10 mouse cellular contexts compared by ENCODE assay signal in the genomic region with DNA sequence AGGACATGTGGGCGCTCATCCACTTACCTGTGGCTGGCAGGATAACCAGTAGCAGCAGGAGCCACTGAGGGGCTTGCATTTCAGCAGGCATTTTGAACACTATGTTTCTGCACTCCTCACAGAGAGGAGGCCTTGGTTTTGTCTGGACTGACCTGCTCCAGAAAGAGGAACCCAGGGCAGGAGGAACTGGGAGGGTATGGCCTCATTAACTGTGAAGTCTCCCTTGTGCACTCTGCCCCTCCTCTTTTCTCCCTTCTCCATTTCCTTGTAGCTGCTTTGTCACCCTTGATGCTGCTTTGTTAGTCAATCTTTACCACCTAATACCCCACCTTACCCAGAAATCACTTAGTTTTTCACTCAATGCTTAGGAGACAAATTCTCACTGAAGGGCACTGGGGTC. TPM values are rescaled to one million over a fixed set of nuclear protein-coding genes. Genes with fewer than 3 reads are reported as not detected.
DNase-seq lines count a peak whose midpoint lies in the region; ATAC-seq and TF ChIP-seq lines count a peak whose summit lies in the region.
"Had no signal": no experiment of that assay in that cellular context is flagged by ENCODE, and none has a peak within 500 bp of the region (broad histone marks: within the 10 kb centered on the region; RNA-seq: fewer than 3 reads in every experiment).

Cfp (minus strand) TSS at position 192 of the 400 bp plus-strand sequence.

- no peak within 1 kb of the TSS for H3K27ac ChIP-seq in heart, adult 2 months
- no peak within 1 kb of the TSS for H3K27ac ChIP-seq in thymus, adult 2 months (ENCODE audit: control insufficient read depth, insufficient read depth, low read length)
- H3K27ac ChIP-seq in liver, embryonic 11.5 days (ENCODE audit: low read depth, low read length), result no peak within 1 kb of the TSS
- H3K27ac ChIP-seq in midbrain, embryonic 16.5 days (ENCODE audit: low read length), result no peak within 1 kb of the TSS
- H3K27ac ChIP-seq in neural tube, embryonic 15.5 days (replicated peaks), result no peak within 1 kb of the TSS
- H3K27ac ChIP-seq: heart, embryonic 13.5 days; kidney, embryonic 15.5 days had no signal

- H3K36me3 ChIP-seq in heart, adult 2 months (ENCODE audit: control insufficient read depth, insufficient read depth, low read length), result no peaks in the 10 kb centered on the region
- peaks cover 3% of the 10 kb centered on the region; the same call in 1 of the 2 replicates for H3K36me3 ChIP-seq in thymus, adult 2 months (ENCODE audit: control insufficient read depth, insufficient read depth, low read length)
- no peaks in the 10 kb centered on the region for H3K36me3 ChIP-seq in liver, embryonic 11.5 days (ENCODE audit: control insufficient read depth, insufficient read depth, low read length)
- H3K36me3 ChIP-seq in splenic B cell, adult 2 months (ENCODE audit: control insufficient read depth, insufficient read depth, low read length, poor library complexity, severe bottlenecking), result no peaks in the 10 kb centered on the region
- H3K36me3 ChIP-seq in midbrain, embryonic 16.5 days (ENCODE audit: control insufficient read depth, insufficient read depth, low read length), result peaks cover 11% of the 10 kb centered on the region
- H3K36me3 ChIP-seq in neural tube, embryonic 15.5 days, result peaks cover 16% of the 10 kb centered on the region

- no peak within 1 kb of the TSS for H3K9ac ChIP-seq in heart, adult 2 months (ENCODE audit: low read depth, low read length)
- H3K9ac ChIP-seq in liver, embryonic 11.5 days (ENCODE audit: low read depth, low read length), result no peak within 1 kb of the TSS
- H3K9ac ChIP-seq in midbrain, embryonic 16.5 days (ENCODE audit: low read depth, low read length), result no peak within 1 kb of the TSS
- H3K9ac ChIP-seq in neural tube, embryonic 15.5 days (replicated peaks), result no peak within 1 kb of the TSS
- H3K9ac ChIP-seq: heart, embryonic 13.5 days; kidney, embryonic 15.5 days had no signal

- no peak within 1 kb of the TSS for H3K4me3 ChIP-seq in heart, adult 2 months
- no peak within 1 kb of the TSS for H3K4me3 ChIP-seq in thymus, adult 2 months (ENCODE audit: control insufficient read depth, insufficient read depth, low read length)
- no peak within 1 kb of the TSS for H3K4me3 ChIP-seq in liver, embryonic 11.5 days (ENCODE audit: low read depth, low read length)
- H3K4me3 ChIP-seq in midbrain, embryonic 16.5 days (ENCODE audit: low read depth, low read length), result no peak within 1 kb of the TSS
- H3K4me3 ChIP-seq in neural tube, embryonic 15.5 days (replicated peaks), result no peak within 1 kb of the TSS
- H3K4me3 ChIP-seq: heart, embryonic 13.5 days; kidney, embryonic 15.5 days had no signal

- ATAC-seq in liver, embryonic 11.5 days (replicated peaks; ENCODE audit: low FRiP score), result no peak
- no peak for ATAC-seq in midbrain, embryonic 16.5 days
- no peak for ATAC-seq in neural tube, embryonic 15.5 days (ENCODE audit: low FRiP score)

- 81% methylated on average over 1 of the region's 1 CpGs for WGBS in heart, adult 2 months
- WGBS in thymus, adult 2 months, result 76% methylated on average over 1 of the region's 1 CpGs
- WGBS in liver, embryonic 11.5 days, result 60% methylated on average over 1 of the region's 1 CpGs
- 85% methylated on average over 1 of the region's 1 CpGs for WGBS in midbrain, embryonic 16.5 days
- 82% methylated on average over 1 of the region's 1 CpGs for WGBS in neural tube, embryonic 15.5 days

- no peaks in the 10 kb centered on the region for H3K79me2 ChIP-seq in heart, adult 2 months (replicated peaks; ENCODE audit: control insufficient read depth, insufficient read depth, low read length)

- intact Hi-C loops in heart, adult 2 months (cut with DNase I), result no loop called here

- no peak within 1 kb of the TSS for H3K4me2 ChIP-seq in liver, embryonic 11.5 days
- H3K4me2 ChIP-seq in midbrain, embryonic 16.5 days (ENCODE audit: low read length), result no peak within 1 kb of the TSS
- no peak within 1 kb of the TSS for H3K4me2 ChIP-seq in neural tube, embryonic 15.5 days
- H3K4me2 ChIP-seq: heart, embryonic 13.5 days; kidney, embryonic 15.5 days had no signal

- H3K27me3 ChIP-seq in heart, adult 2 months (ENCODE audit: control insufficient read depth, insufficient read depth, low read length), result no peaks in the 10 kb centered on the region
- H3K27me3 ChIP-seq in thymus, adult 2 months (ENCODE audit: control insufficient read depth, insufficient read depth, low read length), result no peaks in the 10 kb centered on the region
- no peaks in the 10 kb centered on the region for H3K27me3 ChIP-seq in liver, embryonic 11.5 days (replicated peaks; ENCODE audit: control insufficient read depth, insufficient read depth, low read length)
- no peaks in the 10 kb centered on the region for H3K27me3 ChIP-seq in splenic B cell, adult 2 months (ENCODE audit: control insufficient read depth, insufficient read depth, low read length, poor library complexity, severe bottlenecking)
- H3K27me3 ChIP-seq in midbrain, embryonic 16.5 days (ENCODE audit: control insufficient read depth, insufficient read depth, low read depth, low read length), result no peaks in the 10 kb centered on the region
- H3K27me3 ChIP-seq in neural tube, embryonic 15.5 days (replicated peaks), result no peaks in the 10 kb centered on the region
- H3K27me3 ChIP-seq: heart, embryonic 13.5 days; kidney, embryonic 15.5 days had no signal

- no peak for TF ChIP-seq EP300 in heart, adult 2 months (IDR thresholded peaks at IDR 0.05; ENCODE audit: insufficient read depth, low read depth, low read length)

- H3K4me1 ChIP-seq in heart, adult 2 months (ENCODE audit: control insufficient read depth, insufficient read depth, low read length), result no peaks in the 10 kb centered on the region
- H3K4me1 ChIP-seq in thymus, adult 2 months (replicated peaks; ENCODE audit: control insufficient read depth, insufficient read depth, low read length), result no peaks in the 10 kb centered on the region
- no peaks in the 10 kb centered on the region for H3K4me1 ChIP-seq in liver, embryonic 11.5 days (replicated peaks; ENCODE audit: control insufficient read depth, insufficient read depth, low read length)
- no peaks in the 10 kb centered on the region for H3K4me1 ChIP-seq in midbrain, embryonic 16.5 days (ENCODE audit: control insufficient read depth, insufficient read depth, low read length)
- no peaks in the 10 kb centered on the region for H3K4me1 ChIP-seq in neural tube, embryonic 15.5 days
- H3K4me1 ChIP-seq: heart, embryonic 13.5 days; kidney, embryonic 15.5 days had no signal

- no peaks in the 10 kb centered on the region for H3K9me3 ChIP-seq in liver, embryonic 11.5 days (ENCODE audit: control insufficient read depth, low read length)
- no peaks in the 10 kb centered on the region for H3K9me3 ChIP-seq in midbrain, embryonic 16.5 days (replicated peaks; ENCODE audit: control insufficient read depth, low read length, poor library complexity, severe bottlenecking)
- H3K9me3 ChIP-seq in neural tube, embryonic 15.5 days (replicated peaks), result no peaks in the 10 kb centered on the region
- H3K9me3 ChIP-seq: heart, embryonic 13.5 days; kidney, embryonic 15.5 days had no signal

- TF ChIP-seq POLR2A in heart, adult 2 months (IDR thresholded peaks at IDR 0.05; ENCODE audit: insufficient read depth, low read depth, low read length), result no peak
- TF ChIP-seq POLR2A in thymus, adult 2 months (IDR thresholded peaks at IDR 0.05; ENCODE audit: control insufficient read depth, extremely low read depth, insufficient read depth, low read length, poor library complexity), result no peak

- peak in 1 of 2 experiments; percentile 3 for DNase-seq in heart, adult 2 months
- DNase-seq in heart, adult 8-10 months (ENCODE audit: low spot score), result no peak
- DNase-seq in thymus, adult 2 months, result no peak
- DNase-seq in thymus, postnatal 4 days, result no peak
- no peak for DNase-seq in liver, embryonic 11.5 days (ENCODE audit: low spot score)
- peak; percentile 41 for DNase-seq in splenic B cell, adult 2 months (ENCODE audit: low read depth, low spot score)

- no peak for TF ChIP-seq CTCF in heart, adult 2 months (IDR thresholded peaks at IDR 0.05)
- TF ChIP-seq CTCF in thymus, adult 2 months (IDR thresholded peaks at IDR 0.05; ENCODE audit: borderline replicate concordance, control insufficient read depth, extremely low read depth, insufficient read depth, low read length, poor library complexity), result no peak

RNA-seq across cellular contexts. Expression of gene Cfp, which starts in this region (rescaled TPM):
- 10 to 100 TPM in 1 of 2 experiments, 1 to 10 TPM in 1; 7.9 to 12.8 TPM for total RNA-seq in heart, adult 2 months (2021)
- polyA plus RNA-seq in heart, adult 2 months (2012; rRNA removed), result 10.8 and 12.2 TPM in 2 replicates
- 10 to 100 TPM in 1 of 4 experiments, 1 to 10 TPM in 3; 5.2 to 22.7 (median 6.4) TPM for total RNA-seq in heart, adult 8-10 months (2022)
- polyA plus RNA-seq in thymus, adult 2 months (2012; rRNA removed), result 80.6 and 81.6 TPM in 2 replicates
- polyA plus RNA-seq in liver, embryonic 11.5 days (2014; fragmentation: Nextera tagmentation; extraction: Ambion mirVana), result 11.5 and 12.0 TPM in 2 replicates
- 6.3 and 7.0 TPM in 2 replicates for polyA plus RNA-seq in midbrain, embryonic 16.5 days (2015; fragmentation: Nextera tagmentation; extraction: Ambion mirVana)
- polyA plus RNA-seq in neural tube, embryonic 15.5 days (2015; fragmentation: Nextera tagmentation; extraction: Ambion mirVana), result 5.5 and 5.6 TPM in 2 replicates
